Mouse (Mus musculus) layer of hippocampus, adult 18-20 months (tissue): ENCODE measurements at regions not wholly inside any gene's neighbourhood (a gene's known extent, or its start where the extent isn't known, plus 50 kb on each side); places are given as distances from the start of the nearest gene placed in this dataset.

Experiments
- DNase-seq, 2 experiments: peaks; one replicate each; pipeline ENCODE4 v3.0.0; 2022; ENCODE audit warnings: low spot score in 2 of 2

DNA sequence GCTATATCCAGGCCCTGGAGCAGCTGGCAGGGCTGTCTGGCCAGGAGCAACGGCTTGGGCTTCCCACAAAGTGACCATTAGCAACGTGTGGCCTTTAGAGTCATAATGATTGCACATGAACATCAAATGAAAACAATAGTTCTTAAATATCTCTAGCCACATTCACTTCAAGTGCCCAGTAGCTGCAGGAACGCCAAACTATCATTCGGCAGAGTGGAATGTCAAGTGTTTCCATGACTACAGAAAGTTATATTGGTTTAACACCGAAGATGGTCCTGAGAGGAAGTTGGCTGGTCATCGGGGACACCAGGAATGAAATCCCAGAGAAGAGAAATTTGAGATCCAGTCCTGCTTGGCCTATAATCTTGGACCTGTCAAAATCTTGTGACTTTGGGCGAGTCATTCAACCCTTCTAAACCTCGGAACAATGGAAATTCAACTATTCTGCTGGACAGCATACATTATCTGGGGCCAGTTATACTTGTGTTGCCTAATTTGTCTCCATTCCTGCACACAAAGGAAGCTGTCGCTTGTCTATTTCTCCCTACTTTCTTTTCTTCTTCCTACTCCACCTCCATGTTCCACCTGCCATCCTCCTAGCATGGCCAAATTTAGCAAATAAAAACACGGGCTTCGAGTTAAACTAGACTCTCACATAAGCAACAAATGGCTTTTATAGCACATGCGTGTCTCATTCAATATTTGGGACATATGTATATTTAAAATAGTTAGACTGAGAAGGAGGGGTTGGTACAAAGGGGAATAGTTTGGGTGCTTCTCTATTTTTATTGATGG lies 886.7 kb upstream of the Fam160b2 start:
- DNase-seq: no peak

GRCm38 (mm10) chr14:71475656-71476055 lies 876.0 kb upstream of the Fam160b2 start:
- DNase-seq: no peak

DNA sequence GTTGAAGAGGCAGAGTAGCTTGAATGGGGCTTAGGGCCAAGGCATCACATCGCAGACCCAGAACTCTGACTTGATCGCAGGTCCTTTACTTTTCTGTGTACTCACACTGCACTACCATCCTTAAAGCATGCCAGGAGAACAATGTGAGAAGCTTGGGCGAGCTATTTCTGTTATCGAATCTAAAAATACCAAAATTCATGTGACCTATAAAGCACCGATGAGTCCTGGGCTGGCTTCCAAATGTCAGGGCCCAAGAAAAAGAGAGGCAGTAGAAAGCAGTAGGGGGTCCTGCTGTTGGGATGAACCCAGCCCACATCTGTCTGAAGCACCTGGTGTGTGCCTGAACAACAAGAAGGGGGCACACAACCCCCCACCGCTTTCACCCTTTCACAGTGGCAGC lies 874.3 kb upstream of the Fam160b2 start:
- DNase-seq: no peak

DNA sequence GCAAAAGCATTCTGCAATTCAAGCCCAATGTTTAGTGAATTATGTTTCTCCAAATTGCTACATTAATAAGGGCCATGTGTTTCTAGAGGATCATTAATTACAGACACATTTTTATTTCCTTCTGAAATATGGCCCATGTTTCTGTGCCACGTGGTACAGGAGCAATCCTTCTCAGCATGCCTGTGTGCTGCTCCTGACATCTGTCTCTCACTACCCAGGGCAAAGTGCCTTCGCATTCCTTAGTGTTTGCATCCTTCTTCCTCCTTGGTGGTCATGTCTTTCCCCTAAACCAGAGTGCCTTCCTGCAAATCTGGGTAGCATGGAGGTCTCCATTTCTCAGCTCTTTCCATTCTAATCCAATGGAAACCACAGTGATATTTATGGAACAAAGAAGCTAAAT lies 832.7 kb upstream of the Fam160b2 start:
- no peak for DNase-seq
